Mouse (Mus musculus): ENCODE data around the gene Pah.

The Pah gene

GRCm38 (mm10) chr10:87521646-87522045 is at the start of gene Pah:
Gene Pah, plus strand, starts transcription at chr10:87521795.
- no peak for DNase-seq

GRCm38 (mm10) chr10:87473475-87474131 is 48.0 kb upstream of the Pah start:
- DNase-seq = no peak

GRCm38 (mm10) chr10:87474971-87475370 is 46.6 kb upstream of the Pah start:
- no peak for DNase-seq

GRCm38 (mm10) chr10:87477895-87478294 is 43.7 kb upstream of the Pah start:
- no peak for DNase-seq

GRCm38 (mm10) chr10:87484831-87485720 is 36.5 kb upstream of the Pah start:
- no peak for DNase-seq

- DNase-seq = peak; percentile 18 to 52
Measured at GRCm38 (mm10) chr10:87485721-87486620, 35.6 kb upstream of the Pah start.

- DNase-seq = no peak
Measured at GRCm38 (mm10) chr10:87488429-87489145, 33.0 kb upstream of the Pah start.

GRCm38 (mm10) chr10:87489246-87490009 is 32.2 kb upstream of the Pah start:
- peak in 1 of 2 experiments; percentile 18 for DNase-seq

GRCm38 (mm10) chr10:87490328-87490727 is 31.3 kb upstream of the Pah start:
- DNase-seq = no peak

GRCm38 (mm10) chr10:87491485-87492040 is 30.0 kb upstream of the Pah start:
- no peak for DNase-seq

- DNase-seq = no peak
Measured at GRCm38 (mm10) chr10:87492332-87492660, 29.3 kb upstream of the Pah start.

- peak; percentile 35 to 56 for DNase-seq
Measured at GRCm38 (mm10) chr10:87492661-87493551, 28.7 kb upstream of the Pah start.

- DNase-seq = peak in 1 of 2 experiments; percentile 15
Measured at GRCm38 (mm10) chr10:87493576-87493975, 28.0 kb upstream of the Pah start, which contains the start of gene Ascl1. Gene Ascl1, minus strand, starts transcription at chr10:87493660.

- no peak for DNase-seq
Measured at GRCm38 (mm10) chr10:87494176-87494575, 27.4 kb upstream of the Pah start.

- DNase-seq = peak; percentile 38 to 54
Measured at GRCm38 (mm10) chr10:87494596-87494995, 27.0 kb upstream of the Pah start.

GRCm38 (mm10) chr10:87497056-87497455 is 24.5 kb upstream of the Pah start:
- DNase-seq = no peak

GRCm38 (mm10) chr10:87500926-87501658 is 20.5 kb upstream of the Pah start:
- no peak for DNase-seq

GRCm38 (mm10) chr10:87501659-87502042 is 19.9 kb upstream of the Pah start:
- DNase-seq = no peak

GRCm38 (mm10) chr10:87502283-87502682 is 19.3 kb upstream of the Pah start:
- DNase-seq = no peak

Measured in cerebellum, postnatal 25 days (tissue).